Mouse (Mus musculus) urinary bladder, postnatal 4 days (tissue): ENCODE data around the gene Rab25.
A peak's percentile ranks its signal among the peaks of the same experiment; 100 is the strongest.

Experiments
- DNase-seq, 2 experiments: peaks; one replicate each; pipeline ENCODE4 v3.0.0; 2021 to 2022; ENCODE audit warnings: low spot score in 2 of 2

Gene Rab25

GRCm38 (mm10) chr3:88542486-88542885 lies 5.6 kb downstream of the Rab25 start:
- no peak for DNase-seq

DNA sequence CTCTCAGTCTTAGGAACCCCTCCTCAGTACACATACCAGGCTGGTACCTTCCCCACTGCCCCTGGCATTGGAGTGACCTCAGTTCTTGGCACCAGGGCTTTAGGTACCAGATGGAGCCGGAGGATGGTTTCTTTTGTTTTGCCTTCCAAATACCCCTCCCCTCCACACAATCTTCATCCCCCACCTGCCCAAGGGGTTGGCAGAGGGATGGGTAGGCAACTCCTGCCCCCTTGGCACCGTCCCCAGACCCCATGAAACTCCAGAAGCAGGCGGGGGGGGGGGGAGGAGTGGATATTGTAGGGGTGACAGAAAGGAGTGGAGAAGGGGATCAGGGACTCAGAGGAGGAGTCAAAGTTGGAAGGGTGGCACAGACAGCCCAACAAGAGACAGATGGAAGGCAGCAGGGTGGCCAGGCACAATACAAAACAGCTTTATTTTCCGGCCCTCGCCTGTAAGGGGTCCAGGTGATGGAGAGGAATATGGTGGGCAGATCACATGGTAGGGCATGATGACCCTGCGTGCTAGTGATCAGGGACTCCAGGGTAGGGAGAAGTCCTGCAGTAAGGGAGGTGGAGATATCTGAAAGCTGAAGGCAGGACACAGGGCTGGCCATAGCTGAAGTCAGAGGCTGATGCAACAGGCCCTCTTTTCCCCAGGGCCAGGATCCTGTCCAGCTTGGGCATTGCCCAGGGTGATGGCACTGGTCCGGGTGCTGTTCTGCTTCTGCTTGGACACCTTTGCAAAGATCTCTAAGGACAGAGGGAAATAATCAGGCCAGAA lies 6.3 kb downstream of the Rab25 start:
- DNase-seq, result no peak

GRCm38 (mm10) chr3:88540085-88540484 lies 8.0 kb downstream of the Rab25 start:
- no peak for DNase-seq

DNA sequence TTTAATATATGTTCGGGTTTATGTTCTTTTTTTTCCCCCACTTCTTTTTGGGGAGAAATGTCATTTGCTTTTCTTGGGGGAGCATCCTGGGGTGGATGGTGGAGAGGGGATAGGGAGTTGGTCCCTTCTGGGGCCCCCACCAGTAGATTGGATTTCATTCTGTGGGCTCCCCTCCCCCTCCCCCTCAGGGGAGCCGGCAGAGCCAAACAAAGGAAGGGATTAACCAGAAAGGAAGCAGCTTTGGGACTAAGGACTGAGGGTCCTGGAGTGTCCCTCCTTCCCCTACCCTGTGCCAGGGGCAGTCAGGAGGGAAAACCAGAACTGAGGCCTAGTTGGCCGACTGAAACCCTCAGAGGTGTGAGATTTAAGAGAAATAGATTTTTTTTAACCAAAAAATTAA lies 8.7 kb downstream of the Rab25 start:
- DNase-seq, result no peak

- DNase-seq, result no peak
These were observed 9.6 kb downstream of the Rab25 start for GRCm38 (mm10) chr3:88538271-88539145.

- DNase-seq, result no peak
These were observed 11.0 kb downstream of the Rab25 start for GRCm38 (mm10) chr3:88537146-88537545.

GRCm38 (mm10) chr3:88536103-88536930 lies 11.8 kb downstream of the Rab25 start:
- peak; percentile 73 to 74 for DNase-seq

DNA sequence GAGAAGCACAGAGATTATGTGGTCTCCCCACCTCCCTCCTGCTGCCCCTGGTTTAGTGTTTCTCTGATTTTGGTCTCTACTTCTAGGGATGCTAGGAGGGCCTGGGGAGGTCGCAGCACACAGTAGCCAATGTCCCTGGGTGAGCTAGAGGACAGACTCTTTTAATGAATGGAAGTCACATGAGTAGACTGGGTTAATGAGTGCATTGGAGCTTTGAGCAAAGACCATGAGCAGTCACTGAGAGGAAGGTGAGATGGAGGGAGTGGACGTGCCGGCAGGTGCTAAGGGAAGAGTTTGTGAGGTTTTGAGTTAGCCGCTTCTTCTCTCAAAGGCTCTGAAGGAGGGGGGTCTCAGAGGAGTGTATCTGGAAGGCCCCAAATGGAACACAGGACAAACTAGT lies 12.6 kb downstream of the Rab25 start:
- DNase-seq, result no peak

DNA sequence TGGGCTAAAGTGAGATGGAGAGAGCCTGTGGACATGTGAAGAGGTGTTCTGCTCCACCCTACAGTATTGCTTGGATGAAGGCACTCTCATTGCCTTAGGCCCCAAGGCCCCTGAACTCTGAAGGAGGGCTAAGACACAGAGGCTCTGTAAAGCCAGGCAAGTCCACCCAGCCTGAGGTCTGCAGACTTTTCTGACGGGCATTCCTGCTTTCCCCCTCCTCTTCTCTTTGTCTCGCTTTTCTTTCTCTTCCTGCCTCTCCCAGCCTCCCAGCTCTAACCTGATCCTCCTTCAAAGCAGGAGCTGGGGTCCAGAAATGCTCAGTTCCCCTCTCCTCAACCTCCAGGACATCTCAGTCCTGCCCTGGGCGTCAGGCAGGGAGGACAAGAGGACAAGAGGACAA lies 13.1 kb downstream of the Rab25 start:
- no peak for DNase-seq

DNA sequence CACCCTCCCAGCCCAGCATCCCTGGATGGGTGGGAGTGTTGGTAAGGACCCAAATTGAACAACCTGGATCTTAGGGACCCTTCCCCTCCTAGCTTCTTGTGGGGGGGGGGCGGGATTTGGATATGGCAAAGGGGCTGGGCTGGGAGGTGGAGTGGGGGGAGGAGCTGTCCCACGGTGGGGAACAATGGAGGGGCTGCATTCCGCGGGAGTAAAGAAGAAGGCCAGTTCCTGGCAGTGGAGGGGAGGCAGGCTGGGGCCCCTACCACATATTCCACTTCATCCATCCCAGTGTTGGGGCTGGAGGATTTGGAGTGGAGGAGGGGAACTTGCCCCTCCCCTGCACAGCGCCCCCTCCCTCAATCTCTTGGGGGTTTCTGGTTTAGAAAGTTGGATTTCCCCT lies 14.4 kb downstream of the Rab25 start:
- no peak for DNase-seq

DNA sequence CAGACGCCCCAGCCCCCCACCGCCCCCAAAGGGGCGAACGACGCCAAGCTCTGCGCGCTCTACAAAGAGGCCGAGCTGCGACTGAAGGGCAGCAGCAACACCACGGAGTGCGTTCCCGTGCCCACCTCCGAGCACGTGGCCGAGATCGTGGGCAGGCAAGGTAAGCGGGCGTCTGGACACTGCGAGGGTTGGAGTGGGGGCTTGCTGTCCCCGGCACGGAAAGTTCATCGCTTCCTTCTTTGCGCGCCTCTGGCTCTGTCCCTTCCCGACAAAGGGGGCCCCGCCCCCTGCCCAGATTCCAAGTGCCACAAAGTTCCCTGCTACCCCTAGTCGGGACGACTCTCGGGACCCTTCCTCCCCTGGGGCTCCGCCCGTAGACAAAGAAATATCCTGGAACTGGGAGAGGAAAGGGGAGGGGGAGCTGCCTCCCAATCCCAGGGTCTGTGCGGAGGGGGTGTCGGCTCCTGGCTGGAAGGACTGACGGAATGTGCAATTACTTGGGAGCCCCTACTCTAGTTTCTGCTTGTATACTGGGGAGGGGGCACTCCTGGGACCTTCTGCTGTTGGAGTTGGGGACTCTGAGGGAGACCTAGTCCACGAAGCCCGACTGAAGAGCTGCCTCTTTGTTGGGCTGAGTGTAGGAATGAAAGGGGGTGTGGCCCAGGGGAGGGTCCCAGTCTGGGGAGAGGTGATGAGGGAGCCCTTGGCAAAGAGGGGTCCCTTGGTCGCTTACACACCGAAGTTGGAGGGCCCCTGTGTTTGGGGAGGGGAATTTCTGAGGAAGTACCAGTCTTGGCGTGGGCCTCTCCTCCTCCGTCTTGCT lies 15.2 kb downstream of the Rab25 start:
- DNase-seq, result peak in 1 of 2 experiments; percentile 47

GRCm38 (mm10) chr3:88532299-88532674 lies 15.8 kb downstream of the Rab25 start, which contains the start of gene Mex3a:
Gene Mex3a, plus strand, starts transcription at chr3:88532395.
- no peak for DNase-seq

DNA sequence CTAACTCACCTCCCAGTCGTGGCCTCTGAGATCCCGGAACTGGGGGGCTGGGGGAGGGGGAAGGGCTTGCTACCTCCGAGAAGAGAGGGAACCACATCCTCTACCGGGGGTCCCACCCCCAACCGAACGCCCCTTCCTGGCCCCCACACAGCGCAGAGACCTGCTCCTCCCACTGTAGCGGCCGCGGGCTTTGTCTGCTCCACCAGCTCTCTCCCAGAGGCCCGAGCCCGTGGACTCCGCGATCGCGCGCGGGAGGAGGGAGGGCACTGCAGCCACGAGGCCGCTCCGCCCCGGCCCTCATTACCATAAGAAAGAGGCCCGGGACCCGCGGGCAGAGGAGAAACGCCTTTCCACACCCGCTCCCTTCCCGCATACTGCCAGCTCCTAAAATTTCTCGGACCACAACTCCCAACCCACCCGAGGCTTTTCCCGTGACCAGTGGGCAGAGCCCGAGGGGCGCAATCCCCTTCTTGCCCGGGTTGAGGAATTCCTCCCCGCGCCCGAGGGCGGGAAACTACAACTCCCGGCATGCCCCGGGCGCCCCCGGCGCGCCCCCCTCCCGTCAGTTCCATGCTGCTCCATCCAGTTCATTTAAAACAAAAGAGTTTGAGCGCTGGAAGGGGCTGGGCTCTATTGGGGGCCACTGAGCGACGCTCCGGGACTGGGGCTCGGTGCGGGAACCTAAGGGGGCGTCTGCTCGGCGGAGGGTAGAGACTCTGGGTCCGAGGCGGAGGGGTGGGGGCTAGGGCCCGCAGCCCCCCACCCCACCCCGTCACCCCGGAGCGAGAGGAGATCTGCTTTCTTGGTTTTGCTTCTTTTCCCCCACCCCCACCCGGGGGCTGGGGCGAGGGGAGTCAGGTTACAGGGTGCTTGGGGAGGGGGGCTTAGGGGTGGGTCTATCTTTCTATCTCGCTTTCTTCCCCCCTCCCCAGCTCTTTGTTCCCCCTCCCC lies 16.5 kb downstream of the Rab25 start:
- peak; percentile 87 to 88 for DNase-seq

DNA sequence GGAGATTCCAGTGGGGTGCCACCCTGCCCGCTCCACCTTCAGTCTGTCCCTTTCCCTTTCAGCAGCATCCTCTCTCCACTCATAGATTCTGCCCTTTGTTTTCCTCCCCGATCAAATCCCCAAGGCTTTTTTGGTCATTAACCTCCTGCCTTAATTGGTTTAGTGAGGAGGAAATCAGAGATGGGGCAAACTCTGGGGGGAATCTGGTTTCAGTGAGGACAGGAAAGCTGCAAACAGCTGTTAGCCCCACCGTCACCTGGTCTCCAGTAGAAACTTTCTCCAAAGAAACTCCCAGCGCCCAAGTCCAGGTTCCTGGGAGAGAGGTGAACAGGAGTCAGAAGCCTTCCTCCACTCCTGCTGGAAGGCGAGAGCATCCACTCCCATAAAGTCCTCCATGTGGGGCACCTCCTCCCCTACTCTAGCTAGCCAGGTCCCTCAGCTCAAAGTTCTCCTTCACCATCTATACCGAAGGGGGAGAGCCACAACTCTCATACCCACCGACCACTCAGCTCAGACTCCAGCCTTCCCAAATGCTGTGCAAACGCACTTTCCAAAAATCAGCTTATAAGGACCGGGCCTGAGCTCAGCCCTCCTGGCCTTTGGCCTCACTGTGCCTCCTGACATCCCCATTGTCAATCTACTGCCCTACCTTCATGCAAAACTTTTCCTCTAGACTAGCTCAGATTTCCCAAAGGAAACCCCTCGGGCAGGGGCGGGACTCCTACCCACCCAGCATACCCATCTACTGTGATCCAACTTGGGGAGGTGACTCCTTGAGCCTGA lies 17.8 kb downstream of the Rab25 start:
- DNase-seq, result no peak

DNA sequence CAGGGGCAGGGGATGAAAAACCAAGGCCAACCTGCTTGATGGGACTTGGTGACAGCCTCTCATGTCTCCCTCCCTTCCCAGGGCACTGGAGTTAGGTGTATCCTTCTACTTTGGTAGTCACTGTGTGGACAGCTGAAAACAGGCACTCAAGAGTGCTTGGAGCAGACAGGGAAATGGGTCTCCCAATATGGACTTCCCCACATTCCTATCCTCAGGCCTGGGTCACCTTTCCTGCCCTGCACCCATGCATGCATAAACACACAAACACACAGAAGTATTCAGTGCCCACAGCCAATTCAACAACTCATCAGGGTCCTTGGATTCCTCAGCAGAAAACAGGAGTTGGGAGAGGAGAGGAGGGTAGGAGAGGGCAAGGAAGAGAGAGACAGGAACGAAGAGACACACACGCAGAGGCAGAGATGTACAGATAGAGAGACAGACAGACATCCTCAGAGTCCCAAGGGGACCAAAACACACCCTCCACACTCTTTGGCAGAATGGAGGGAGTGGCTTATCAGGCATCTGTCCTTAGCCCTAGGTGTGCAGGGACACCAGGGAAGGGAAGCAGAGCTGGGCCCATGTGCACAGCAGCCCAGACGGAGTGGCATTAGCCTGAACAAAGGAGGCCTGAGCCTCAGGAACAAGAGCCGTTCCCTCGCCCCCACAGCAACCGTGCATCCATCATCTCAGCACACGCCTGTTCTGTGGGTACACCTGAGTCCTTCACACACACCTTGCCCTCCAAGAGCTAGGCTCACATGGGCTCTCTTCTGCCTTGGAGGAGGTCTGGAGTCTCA lies 18.7 kb downstream of the Rab25 start:
- no peak for DNase-seq

DNA sequence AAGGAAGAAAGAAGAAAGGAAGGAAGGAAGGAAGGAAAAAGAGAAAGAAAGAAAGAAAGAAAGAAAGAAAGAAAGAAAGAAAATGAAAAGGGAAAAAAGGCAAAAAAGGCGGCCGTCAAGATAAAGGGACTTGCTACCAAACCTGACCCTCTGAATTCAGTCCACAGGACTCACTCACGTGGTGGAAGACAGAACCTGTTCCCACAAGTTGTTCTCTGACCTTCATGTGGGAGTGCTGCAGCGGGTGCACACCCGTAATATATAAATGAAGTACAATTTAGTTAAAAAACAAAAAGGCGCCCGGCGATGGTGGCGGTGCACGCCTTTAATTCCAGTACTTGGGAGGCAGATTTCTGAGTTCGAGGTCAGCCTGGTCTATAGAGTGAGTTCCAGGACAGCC lies 19.5 kb downstream of the Rab25 start:
- no peak for DNase-seq

- DNase-seq, result no peak
These were observed 20.5 kb downstream of the Rab25 start for GRCm38 (mm10) chr3:88527565-88527964.
